Mouse (Mus musculus): ENCODE measurements around the gene AC131692.1.
"Not testable (repeated sequence)": the region's sequence is repeated elsewhere in the genome, so short reads cannot be mapped to it uniquely, and the experiment has no call there.

The AC131692.1 gene

GRCm38 (mm10) chr19:6117346-6117985 lies 23.2 kb downstream of the AC131692.1 start:
- peak; percentile 53 for DNase-seq (ENCODE audit: low read depth, low spot score)

GRCm38 (mm10) chr19:6117986-6118676 lies 23.9 kb downstream of the AC131692.1 start, which contains the start of gene Sac3d1:
Gene Sac3d1 (minus strand): TSS chr19:6118650.
- peak; percentile 98 for DNase-seq (ENCODE audit: low read depth, low spot score)

GRCm38 (mm10) chr19:6118677-6119185 lies 24.5 kb downstream of the AC131692.1 start:
- DNase-seq (ENCODE audit: low read depth, low spot score) = no peak

GRCm38 (mm10) chr19:6121761-6122160 lies 27.5 kb downstream of the AC131692.1 start:
- no peak for DNase-seq (ENCODE audit: low read depth, low spot score)

GRCm38 (mm10) chr19:6123330-6123729 lies 29.1 kb downstream of the AC131692.1 start:
- peak; percentile 43 for DNase-seq (ENCODE audit: low read depth, low spot score)

GRCm38 (mm10) chr19:6124898-6125297 lies 30.7 kb downstream of the AC131692.1 start:
- DNase-seq (ENCODE audit: low read depth, low spot score) = peak; percentile 63

- peak; percentile 85 for DNase-seq (ENCODE audit: low read depth, low spot score)
Observed at GRCm38 (mm10) chr19:6126289-6126688, 32.1 kb downstream of the AC131692.1 start.

GRCm38 (mm10) chr19:6126789-6127580 lies 32.8 kb downstream of the AC131692.1 start:
- DNase-seq (ENCODE audit: low read depth, low spot score) = peak; percentile 28

GRCm38 (mm10) chr19:6127760-6128341 lies 33.6 kb downstream of the AC131692.1 start, which contains the start of gene Snx15:
Gene Snx15 (minus strand): TSS chr19:6128304.
- peak; percentile 98 for DNase-seq (ENCODE audit: low read depth, low spot score)

GRCm38 (mm10) chr19:6130414-6131128 lies 36.4 kb downstream of the AC131692.1 start:
- DNase-seq (ENCODE audit: low read depth, low spot score) = not testable (repeated sequence)

- DNase-seq (ENCODE audit: low read depth, low spot score) = no peak
Observed at GRCm38 (mm10) chr19:6132171-6132827, 38.1 kb downstream of the AC131692.1 start.

GRCm38 (mm10) chr19:6133197-6133596 lies 39.0 kb downstream of the AC131692.1 start:
- not testable (repeated sequence) for DNase-seq (ENCODE audit: low read depth, low spot score)

GRCm38 (mm10) chr19:6136397-6136796 lies 42.2 kb downstream of the AC131692.1 start:
- peak; percentile 97 for DNase-seq (ENCODE audit: low read depth, low spot score)

GRCm38 (mm10) chr19:6139701-6140100 lies 45.5 kb downstream of the AC131692.1 start:
- DNase-seq (ENCODE audit: low read depth, low spot score) = no peak

GRCm38 (mm10) chr19:6140374-6140677 lies 46.1 kb downstream of the AC131692.1 start:
- DNase-seq (ENCODE audit: low read depth, low spot score) = no peak

- DNase-seq (ENCODE audit: low read depth, low spot score) = peak; percentile 98
Observed at GRCm38 (mm10) chr19:6140678-6141393, 46.6 kb downstream of the AC131692.1 start, which contains the start of gene Batf2. Gene Batf2 (plus strand): TSS chr19:6140983.

- peak; percentile 98 for DNase-seq (ENCODE audit: low read depth, low spot score)
Observed at GRCm38 (mm10) chr19:6141394-6141749, 47.2 kb downstream of the AC131692.1 start, which contains the start of gene Arl2. Gene Arl2 (minus strand): TSS chr19:6141548.

- DNase-seq (ENCODE audit: low read depth, low spot score) = no peak
Observed at GRCm38 (mm10) chr19:6144842-6145241, 50.6 kb downstream of the AC131692.1 start.

Measured in 3T3-L1 (cell line).